Mouse (Mus musculus) embryo, embryonic 10 days (tissue): ENCODE data around the gene Slc39a5.

Source experiments
- DNase-seq: peaks from one replicate; pipeline ENCODE4 v3.0.0-alpha.2; 2015; ENCODE audit warnings: low spot score

The Slc39a5 gene

DNA sequence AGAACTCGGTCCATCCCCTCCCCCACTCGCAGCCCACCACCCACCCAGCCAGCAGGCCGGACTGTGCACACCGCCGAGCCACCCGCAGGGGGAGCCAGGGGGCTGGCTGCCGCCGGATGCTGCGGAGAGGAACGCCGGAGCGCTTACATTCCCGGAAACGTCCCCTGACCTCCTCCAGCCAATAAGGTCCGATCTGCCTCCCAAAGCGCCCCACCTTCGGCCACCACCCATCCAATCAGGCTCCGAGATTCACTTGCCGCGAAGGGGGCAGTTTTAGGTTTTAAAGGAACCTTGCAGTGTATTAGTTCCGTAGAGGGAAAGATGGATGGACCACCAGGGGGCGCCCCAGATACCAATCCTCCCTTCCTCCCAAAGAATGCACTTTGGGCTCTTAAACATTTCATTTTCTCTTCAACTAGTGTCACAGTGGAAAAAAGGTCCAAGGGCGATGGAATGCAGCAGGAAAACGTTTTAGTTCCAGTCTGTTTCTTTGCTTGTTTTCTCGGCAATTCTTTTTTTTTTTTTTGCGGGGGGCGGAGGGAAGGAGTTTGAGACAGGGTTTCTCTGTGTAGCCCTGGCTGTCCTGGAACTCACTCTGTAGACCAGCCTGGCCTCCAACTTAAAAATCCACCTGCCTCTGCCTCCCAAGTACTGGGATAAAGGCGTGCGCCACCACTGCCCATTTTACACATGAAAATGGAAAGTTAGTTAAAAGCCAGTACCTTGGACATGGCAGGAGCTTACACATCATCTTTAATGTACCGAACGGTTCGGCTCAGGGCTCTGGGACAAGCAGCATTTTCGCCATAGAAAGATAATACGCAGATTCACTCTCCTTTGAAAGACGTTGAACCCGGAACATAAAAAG lies 8.9 kb upstream of the Slc39a5 start:
- DNase-seq: peak; percentile 96

DNA sequence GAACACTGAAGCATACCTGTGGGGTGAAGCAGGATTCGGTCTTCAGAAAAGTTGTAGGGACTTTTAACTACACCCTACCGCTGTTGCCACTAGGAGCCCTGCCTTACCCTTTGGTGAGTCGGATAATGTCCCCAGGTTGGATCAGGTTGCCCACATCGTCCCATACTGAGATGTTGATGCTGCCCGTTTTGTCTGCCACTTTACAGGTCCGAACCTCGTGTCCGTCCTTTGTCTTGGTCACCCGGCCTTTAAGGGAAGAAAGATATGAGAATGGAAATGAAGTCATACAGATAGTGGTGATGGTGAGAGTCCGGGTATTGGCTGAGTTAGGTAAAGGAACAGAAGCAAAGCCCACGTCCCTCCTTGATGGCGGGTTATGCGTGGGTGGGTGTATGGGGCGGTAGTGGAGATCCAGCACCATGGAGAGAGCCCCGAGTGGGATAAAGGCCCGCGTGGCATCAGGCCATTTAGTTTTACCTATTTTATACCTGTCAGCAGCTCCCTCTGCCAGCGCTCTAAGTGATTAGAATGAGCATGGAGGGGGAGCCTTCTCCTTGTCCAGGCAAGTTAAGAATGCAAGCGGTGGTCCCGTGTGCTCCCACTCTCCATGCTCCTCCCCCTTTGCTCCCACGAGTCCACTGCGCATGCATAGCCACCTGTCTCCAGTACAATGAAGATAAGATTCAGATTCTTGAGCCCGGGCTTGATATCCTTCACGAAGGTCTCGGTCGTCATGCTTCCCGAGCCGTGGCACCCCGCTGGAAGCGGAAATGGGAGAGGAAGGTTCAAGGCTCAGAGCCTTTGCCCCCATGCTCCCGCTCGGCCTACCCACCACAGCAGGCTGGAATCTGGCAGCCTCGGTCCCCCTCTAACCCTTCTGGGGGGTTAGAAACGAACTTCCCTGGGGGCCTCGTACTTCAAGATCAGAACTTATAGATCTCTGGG lies 7.8 kb upstream of the Slc39a5 start:
- peak; percentile 64 for DNase-seq

GRCm38 (mm10) chr10:128403931-128404330 lies 2.9 kb upstream of the Slc39a5 start:
- no peak for DNase-seq

DNA sequence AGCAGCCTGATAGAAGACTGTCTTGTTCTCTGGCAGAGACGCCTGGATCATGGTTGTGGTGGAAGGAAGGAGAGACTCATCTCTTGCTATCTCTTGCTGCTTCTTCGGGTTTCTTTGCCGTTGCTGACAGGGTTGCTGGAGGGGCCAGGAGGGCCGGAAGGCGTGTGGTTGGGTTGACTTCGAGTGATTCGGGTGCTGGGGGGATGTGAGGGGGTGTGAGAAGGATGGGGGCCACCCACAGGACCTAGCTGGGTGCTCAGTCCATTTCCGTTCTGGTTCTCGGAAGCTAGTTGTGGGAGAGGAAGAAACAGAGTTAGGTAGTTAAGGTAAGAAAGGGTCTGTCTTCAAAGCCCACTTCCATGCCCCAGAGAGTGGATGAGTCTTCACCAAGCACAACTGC lies 609 bp upstream of the Slc39a5 start:
- DNase-seq: no peak

- peak; percentile 43 for DNase-seq
Measured at GRCm38 (mm10) chr10:128400338-128400737, 691 bp downstream of the Slc39a5 start.

DNA sequence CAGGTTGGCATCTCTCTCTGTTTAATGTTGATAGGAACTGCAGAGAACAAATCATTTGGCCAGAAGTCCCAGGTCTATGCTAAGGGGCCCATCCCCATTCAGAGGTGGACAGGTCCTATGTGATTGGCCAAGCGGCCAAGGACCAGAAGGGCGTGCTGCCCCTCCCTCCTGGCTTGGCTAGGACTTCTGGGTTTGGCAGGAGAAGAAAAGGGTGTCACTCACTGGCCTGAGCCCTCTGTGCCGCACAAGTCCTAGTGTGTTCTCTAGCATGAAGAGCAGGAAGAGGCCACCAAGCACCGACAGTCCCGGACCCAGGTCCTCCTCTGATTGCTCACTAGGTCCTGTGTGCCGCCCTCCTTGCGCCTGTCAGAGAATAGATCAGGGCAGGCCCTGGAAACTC lies 3.6 kb downstream of the Slc39a5 start:
- peak; percentile 25 for DNase-seq

DNA sequence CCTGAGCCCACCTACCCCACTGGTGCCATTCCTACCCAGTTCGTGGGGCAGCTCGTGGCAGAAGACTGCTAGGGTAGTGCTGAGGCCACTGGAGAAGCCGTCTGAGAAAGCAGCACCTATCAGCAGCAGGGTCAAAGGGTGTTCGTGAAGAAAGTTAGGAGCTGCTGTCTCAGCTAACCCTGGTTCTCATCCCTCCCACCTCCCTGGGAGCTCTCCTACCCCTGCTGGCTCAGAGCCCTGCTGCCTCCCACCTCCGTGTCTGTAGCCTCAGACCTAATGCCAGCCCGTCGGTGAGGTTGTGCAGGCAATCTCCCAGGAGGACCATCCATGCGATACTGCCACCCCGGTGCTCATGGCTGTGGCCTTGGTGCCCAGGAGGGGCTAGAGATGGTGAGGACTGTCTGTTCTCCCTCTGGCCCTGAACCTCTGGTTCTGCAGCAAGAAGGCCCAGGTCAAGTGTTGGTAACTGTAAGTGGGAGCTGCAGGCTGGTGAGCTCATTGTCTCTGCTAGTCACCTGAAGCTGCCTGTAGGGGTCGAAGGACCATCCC lies 4.2 kb downstream of the Slc39a5 start:
- DNase-seq: no peak

GRCm38 (mm10) chr10:128396017-128396673 lies 4.9 kb downstream of the Slc39a5 start:
- no peak for DNase-seq

- no peak for DNase-seq
Measured at GRCm38 (mm10) chr10:128391850-128392249, 9.2 kb downstream of the Slc39a5 start.

- no peak for DNase-seq
Measured at GRCm38 (mm10) chr10:128390366-128390765, 10.7 kb downstream of the Slc39a5 start.

GRCm38 (mm10) chr10:128389570-128389969 lies 11.5 kb downstream of the Slc39a5 start:
- no peak for DNase-seq

DNA sequence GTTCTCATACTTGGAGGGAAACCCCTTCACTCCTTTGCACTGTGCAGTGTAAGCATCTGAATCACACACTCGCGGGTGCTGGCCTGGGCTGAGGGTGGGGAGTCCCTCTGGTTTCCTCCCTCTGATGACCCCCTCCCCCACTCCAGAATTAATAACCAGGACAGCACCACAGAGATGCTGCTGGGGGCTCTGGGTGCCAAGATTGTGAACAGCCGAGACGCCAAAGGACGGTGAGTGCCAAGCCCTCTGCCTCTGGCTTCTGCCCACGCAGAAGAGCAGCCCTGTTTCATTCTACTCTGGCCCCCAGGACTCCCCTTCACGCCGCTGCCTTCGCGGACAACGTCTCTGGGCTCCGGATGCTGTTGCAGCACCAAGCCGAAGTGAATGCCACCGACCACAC lies 12.1 kb downstream of the Slc39a5 start:
- no peak for DNase-seq

DNA sequence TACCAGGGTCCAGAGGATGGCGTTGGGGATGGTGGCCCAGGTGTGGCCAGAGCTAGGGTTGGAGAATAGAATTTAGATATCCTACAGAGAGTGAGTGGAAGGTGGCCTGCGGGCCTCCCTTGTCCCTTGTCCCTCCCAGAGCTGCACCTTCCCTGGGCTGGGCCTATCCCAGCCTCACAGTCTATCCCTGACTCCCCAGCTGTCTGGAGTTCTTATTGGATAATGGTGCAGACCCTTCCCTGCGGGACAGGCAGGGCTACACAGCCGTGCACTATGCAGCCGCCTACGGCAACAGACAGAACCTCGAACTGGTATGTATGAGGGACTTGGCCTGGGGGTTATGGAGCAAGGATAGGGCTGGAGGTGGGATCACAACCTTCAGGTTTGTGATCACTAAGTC lies 15.1 kb downstream of the Slc39a5 start:
- DNase-seq: no peak

DNA sequence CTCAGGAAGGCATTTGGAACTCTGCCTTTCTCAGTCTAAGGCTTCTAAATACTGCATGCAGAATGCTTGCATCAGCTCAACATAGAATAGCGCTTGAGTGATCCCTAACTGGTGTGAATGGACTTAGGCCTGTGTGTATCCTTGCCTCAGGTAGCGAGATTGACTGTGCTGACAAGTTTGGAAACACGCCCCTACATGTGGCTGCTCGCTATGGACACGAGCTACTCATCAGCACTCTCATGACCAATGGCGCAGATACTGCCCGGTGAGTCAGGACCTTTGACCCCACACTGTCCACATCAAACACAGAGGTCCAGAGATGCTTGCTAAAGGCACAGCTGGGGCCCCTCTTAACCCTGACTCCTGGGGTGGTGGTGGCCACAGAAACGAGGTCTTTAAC lies 18.5 kb downstream of the Slc39a5 start:
- no peak for DNase-seq

DNA sequence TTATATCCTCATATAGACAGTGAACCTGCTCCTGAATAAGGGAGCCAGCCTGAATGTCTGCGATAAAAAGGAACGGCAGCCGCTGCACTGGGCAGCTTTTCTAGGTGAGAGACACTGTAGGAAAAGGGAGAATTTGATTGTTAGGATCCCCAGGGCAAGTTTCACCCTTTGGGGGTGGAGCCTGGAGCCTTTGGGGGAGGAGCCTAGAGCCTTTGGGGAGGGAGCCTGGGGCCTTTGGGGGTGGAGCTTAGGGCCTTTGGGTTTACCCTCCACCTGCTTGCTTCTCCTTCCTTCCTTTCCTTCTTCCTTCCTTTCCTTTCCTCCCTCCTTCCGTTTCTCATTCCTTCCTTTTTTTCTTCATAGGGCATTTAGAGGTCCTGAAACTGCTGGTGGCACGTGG lies 20.5 kb downstream of the Slc39a5 start:
- DNase-seq: no peak

GRCm38 (mm10) chr10:128379260-128379659 lies 21.8 kb downstream of the Slc39a5 start:
- no peak for DNase-seq

DNA sequence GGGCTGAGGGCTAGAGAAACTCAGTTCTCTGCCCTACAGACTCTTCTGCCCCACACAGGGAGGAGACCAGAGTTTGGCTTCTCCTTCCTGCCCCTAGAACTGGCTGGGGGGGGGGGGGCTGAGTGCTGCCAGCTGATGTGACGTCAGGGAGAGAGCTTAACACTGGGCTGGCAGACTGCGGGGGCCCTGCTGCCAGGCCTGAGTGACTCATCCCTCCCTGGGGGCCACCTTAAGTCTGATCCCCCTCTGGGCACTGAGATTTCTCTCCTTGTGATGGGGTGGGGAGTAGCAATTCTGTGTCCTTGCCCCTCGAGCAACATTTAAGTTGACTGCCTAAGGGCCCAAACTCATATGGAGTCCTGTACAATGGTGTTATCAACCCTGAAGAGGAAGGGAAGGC lies 22.6 kb downstream of the Slc39a5 start:
- DNase-seq: no peak

DNA sequence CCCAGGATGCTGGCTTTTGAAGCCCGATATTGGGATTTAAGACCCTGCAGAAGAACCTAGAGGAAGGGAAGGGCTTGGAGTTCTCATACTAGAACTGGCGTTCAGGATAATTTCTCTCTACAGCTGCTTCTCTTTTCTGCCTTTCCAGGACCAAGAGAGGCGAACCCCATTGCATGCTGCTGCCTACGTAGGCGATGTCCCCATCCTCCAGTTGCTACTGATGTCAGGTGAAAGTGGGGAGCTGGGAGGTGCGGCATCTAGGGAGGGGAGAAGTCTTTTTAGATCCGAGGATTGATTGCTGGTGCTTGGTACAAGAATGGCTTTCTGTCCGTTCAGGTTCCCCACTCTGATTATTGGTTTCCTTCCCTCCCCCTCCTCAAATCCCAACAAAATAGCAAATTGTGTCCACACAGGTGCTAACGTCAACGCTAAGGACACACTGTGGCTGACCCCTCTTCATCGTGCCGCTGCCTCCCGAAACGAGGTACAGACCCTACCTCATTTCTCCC lies 23.0 kb downstream of the Slc39a5 start:
- DNase-seq: no peak

DNA sequence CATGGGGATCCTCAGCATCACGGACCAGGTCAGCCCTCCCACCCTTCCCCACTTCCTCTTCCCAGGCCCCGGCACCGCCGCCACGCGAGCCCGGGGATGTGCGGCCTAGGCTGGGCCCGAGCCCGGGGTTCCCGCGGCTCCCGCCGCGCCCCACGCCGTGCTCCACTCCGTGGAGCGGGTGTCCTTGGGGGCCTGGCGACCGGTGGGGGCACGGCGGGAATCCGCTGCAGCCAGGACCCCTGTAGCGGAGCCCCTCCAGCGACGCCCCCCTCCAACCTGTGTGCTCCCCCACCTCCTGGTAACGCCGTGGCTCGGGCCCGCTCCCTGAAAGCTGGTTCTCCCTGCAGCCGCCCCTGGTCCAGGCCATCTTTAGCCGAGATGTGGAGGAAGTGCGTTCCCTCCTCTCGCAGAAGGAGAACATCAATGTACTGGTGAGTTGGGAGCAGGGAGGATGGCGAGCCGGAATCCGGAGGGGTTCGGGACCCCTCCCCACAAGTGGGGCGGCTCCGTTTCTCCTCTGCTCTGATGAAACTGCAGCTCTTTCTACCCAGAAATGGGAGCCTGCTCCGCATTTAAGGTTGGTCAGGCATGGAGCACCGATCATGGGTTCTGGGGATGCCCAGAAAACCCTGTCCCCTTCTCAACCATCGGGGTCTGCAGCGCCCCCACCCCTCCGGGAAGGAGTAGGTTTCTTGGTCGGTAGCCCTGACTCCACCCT lies 23.6 kb downstream of the Slc39a5 start:
- peak; percentile 68 for DNase-seq

DNA sequence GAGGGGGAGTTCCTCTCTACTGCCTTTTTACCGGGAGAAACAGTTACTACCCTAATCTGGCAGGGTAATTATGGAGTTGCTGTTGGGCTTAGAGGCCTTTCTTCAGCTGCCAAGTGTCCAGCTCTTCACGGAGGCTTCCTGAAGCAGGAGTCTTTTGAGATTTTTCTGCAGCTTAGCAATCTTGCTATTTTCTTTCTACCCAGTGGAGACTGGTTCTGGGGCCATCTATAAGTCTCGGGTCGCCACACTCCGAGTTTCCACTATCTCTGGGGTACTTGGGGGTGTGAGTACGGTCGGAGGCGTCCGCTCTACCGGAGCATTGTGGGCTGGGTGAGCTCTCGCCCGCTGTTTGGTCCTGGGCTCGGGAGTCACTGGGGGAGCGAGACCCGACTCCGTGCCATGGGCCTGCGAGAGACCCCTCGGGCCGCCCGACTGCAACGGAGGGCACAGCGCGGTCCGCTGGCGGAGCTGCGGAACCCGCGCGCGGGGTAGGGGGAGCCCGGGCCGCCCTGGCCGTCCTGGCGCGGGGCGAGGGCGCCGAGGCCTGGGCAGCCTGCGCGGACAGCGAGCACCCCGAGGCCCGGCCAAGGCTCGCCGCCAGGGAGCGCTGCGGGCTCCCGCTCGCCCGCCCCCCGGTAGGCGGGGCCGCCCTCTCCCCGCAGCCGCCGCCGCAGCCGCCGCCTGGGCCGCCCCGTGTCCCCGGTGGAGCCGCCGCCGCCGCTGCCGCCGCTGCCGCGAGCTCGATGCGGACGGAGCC lies 24.4 kb downstream of the Slc39a5 start, which contains the start of gene Ankrd52:
TSS of gene Ankrd52 (plus strand) at position 661 of the 757 bp plus-strand sequence.
- peak; percentile 77 for DNase-seq
